Comparison of ENCODE assay signal across 11 mouse cellular contexts in genomic region chr4:127193378-127194155, GRCm38 (mm10). TPM values are rescaled to one million over a fixed set of nuclear protein-coding genes. Genes with fewer than 3 reads are reported as not detected.
A peak's percentile ranks its signal among the peaks of the same experiment; 100 is the strongest.
DNase-seq lines count a peak whose midpoint lies in the region; ATAC-seq and TF ChIP-seq lines count a peak whose summit lies in the region.
"Had no signal": no experiment of that assay in that cellular context is flagged by ENCODE, and none has a peak within 500 bp of the region (broad histone marks: within the 10 kb centered on the region; RNA-seq: fewer than 3 reads in every experiment).

No protein-coding gene starts in this region.

- H3K4me3 ChIP-seq in layer of hippocampus, adult 2 months, result no peak overlapping the region
- H3K4me3 ChIP-seq in cerebellum, adult 2 months (replicated peaks; ENCODE audit: insufficient read depth, low read depth, low read length), result no peak overlapping the region
- H3K4me3 ChIP-seq in hindbrain, embryonic 15.5 days, result no peak overlapping the region
- H3K4me3 ChIP-seq: embryonic facial prominence, embryonic 15.5 days had no signal

- TF ChIP-seq CTCF in layer of hippocampus, adult 2 months (conservative IDR thresholded peaks at IDR 0.05), result no peak
- TF ChIP-seq CTCF in cerebellum, adult 2 months (IDR thresholded peaks at IDR 0.05; ENCODE audit: borderline replicate concordance, insufficient read depth, low read depth, low read length), result no peak; the same call in 1 of the 2 replicates

- DNase-seq in layer of hippocampus, adult 2 months (ENCODE audit: low spot score in 2 of 2), result no peak
- no peak for DNase-seq in layer of hippocampus, postnatal 25 days (ENCODE audit: extremely low spot score in 1 of 2, low spot score in 1 of 2)
- DNase-seq in brain, adult 2 months (ENCODE audit: low read depth, low spot score), result peak; percentile 99
- DNase-seq in cerebellum, adult 2 months, result peak; percentile 96 to 99
- no peak for DNase-seq in ovary, adult 18-20 months (ENCODE audit: low spot score)
- DNase-seq: retina, postnatal 1 day; thymus, postnatal 4 days had no signal

- WGBS in cerebellum, adult 2 months, result 9% methylated on average over 14 of the region's 14 CpGs
- 54% methylated on average over 14 of the region's 14 CpGs for WGBS in hindbrain, embryonic 15.5 days

- H3K4me1 ChIP-seq in cerebellum, adult 2 months (ENCODE audit: control insufficient read depth, insufficient read depth, low read length), result peaks cover 56% of the 10 kb centered on the region
- peaks cover 22% of the 10 kb centered on the region for H3K4me1 ChIP-seq in hindbrain, embryonic 15.5 days (replicated peaks)
- H3K4me1 ChIP-seq: embryonic facial prominence, embryonic 15.5 days had no signal

- no peak overlapping the region for H3K9ac ChIP-seq in hindbrain, embryonic 15.5 days
- H3K9ac ChIP-seq: embryonic facial prominence, embryonic 15.5 days had no signal

- H3K27ac ChIP-seq in layer of hippocampus, adult 2 months, result peak overlapping the region; percentile 40
- H3K27ac ChIP-seq in cerebellum, adult 2 months (ENCODE audit: insufficient read depth, low read length), result peak overlapping the region; percentile 62
- H3K27ac ChIP-seq in hindbrain, embryonic 15.5 days (replicated peaks), result peak overlapping the region; percentile 3
- H3K27ac ChIP-seq: embryonic facial prominence, embryonic 15.5 days had no signal

- no peaks in the 10 kb centered on the region for H3K27me3 ChIP-seq in cerebellum, adult 2 months (ENCODE audit: control insufficient read depth, insufficient read depth, low read length)
- H3K27me3 ChIP-seq in hindbrain, embryonic 15.5 days, result no peaks in the 10 kb centered on the region

- no peak overlapping the region for H3K4me2 ChIP-seq in hindbrain, embryonic 15.5 days
- H3K4me2 ChIP-seq: embryonic facial prominence, embryonic 15.5 days had no signal

- H3K9me3 ChIP-seq in hindbrain, embryonic 15.5 days, result no peaks in the 10 kb centered on the region
- H3K9me3 ChIP-seq: embryonic facial prominence, embryonic 15.5 days had no signal

- no peak for TF ChIP-seq POLR2A in cerebellum, adult 2 months (IDR thresholded peaks at IDR 0.05; ENCODE audit: borderline replicate concordance, insufficient read depth, low read length)

- ATAC-seq in hindbrain, embryonic 15.5 days (ENCODE audit: low FRiP score, low read depth), result no peak
- ATAC-seq in CD4-positive, CD25-positive, alpha-beta regulatory T cell, adult 4 months, result no peak

- H3K36me3 ChIP-seq in hindbrain, embryonic 15.5 days, result peaks cover 5% of the 10 kb centered on the region; the same call in 1 of the 2 replicates
- H3K36me3 ChIP-seq: embryonic facial prominence, embryonic 15.5 days had no signal

RNA-seq across cellular contexts. Expression of gene Dlgap3, which starts 24.6 kb away (rescaled TPM):
- 100 to 1,000 TPM; 283 to 292 TPM for total RNA-seq in layer of hippocampus, adult 2 months (2021)
- total RNA-seq in layer of hippocampus, postnatal 25 days (2021), result 100 to 1,000 TPM; 286 to 291 TPM
- polyA plus RNA-seq in cerebellum, adult 2 months (2012; rRNA removed), result 56.1 and 59.8 TPM in 2 replicates
- polyA plus RNA-seq in hindbrain, embryonic 15.5 days (2015; fragmentation: Nextera tagmentation; extraction: Ambion mirVana), result 24.9 and 32.0 TPM in 2 replicates
- not detected for polyA plus RNA-seq in CD4-positive, CD25-positive, alpha-beta regulatory T cell, adult 4 months (2017; shearing (Covaris generic))
- total RNA-seq: hematopoietic stem cell, adult 5-6 weeks had no signal

RNA-seq across cellular contexts. Expression of gene Smim12, which starts 50.0 kb away (rescaled TPM):
- total RNA-seq in layer of hippocampus, adult 2 months (2021), result 10 to 100 TPM; 48.5 to 55.1 TPM
- total RNA-seq in layer of hippocampus, postnatal 25 days (2021), result 10 to 100 TPM; 46.7 to 51.6 TPM
- polyA plus RNA-seq in cerebellum, adult 2 months (2012; rRNA removed), result 95.5 and 106 TPM in 2 replicates
- polyA plus RNA-seq in hindbrain, embryonic 15.5 days (2015; fragmentation: Nextera tagmentation; extraction: Ambion mirVana), result 53.7 and 56.6 TPM in 2 replicates
- polyA plus RNA-seq in CD4-positive, CD25-positive, alpha-beta regulatory T cell, adult 4 months (2017; shearing (Covaris generic)), result 10 to 100 TPM; 37.5 to 54.9 TPM

Comparison
In these comparisons a context has a peak if more than half of its experiments do, and no peak if none do; other contexts are left out.
1. DNase-seq: peak in brain, adult 2 months (single experiment) and cerebellum, adult 2 months (2 of 2); none in layer of hippocampus, adult 2 months (0 of 2), layer of hippocampus, postnatal 25 days (0 of 2) and ovary, adult 18-20 months (single experiment).
2. H3K27ac ChIP-seq: peak in every context shown above with its lines; median percentile 62 in cerebellum, adult 2 months; 40 in layer of hippocampus, adult 2 months; 3 in hindbrain, embryonic 15.5 days.
3. RNA of gene Dlgap3, which starts 24.6 kb away (polyA plus RNA-seq): 56.1 to 59.8 TPM in cerebellum, adult 2 months and 24.9 to 32.0 TPM in hindbrain, embryonic 15.5 days; not detected in CD4-positive, CD25-positive, alpha-beta regulatory T cell, adult 4 months; every median in the first group is over 10 times any median in the second.